Mouse (Mus musculus) embryonic facial prominence, embryonic 11.5 days (tissue): ENCODE data around the gene Grrp1. TPM values are rescaled to one million over a fixed set of nuclear protein-coding genes. Genes with fewer than 3 reads are reported as not detected.

Source experiments
- ATAC-seq: fragments of 200-750 bp; cut with Nextera tagmentation; replicated peaks from 2 replicates; pipeline ENCODE4 v1.8.0; 2017; ENCODE audit warnings: low read depth; ENCODE audit not compliant: insufficient number of reproducible peaks, low FRiP score, low TSS enrichment
- DNase-seq: peaks from one replicate; pipeline ENCODE4 v3.0.0-alpha.2; 2015; ENCODE audit warnings: low spot score
- H3K27ac ChIP-seq: fragments of 300-500 bp; sonication (generic); replicated peaks from 2 replicates; pipeline ENCODE4 v1.5.1; 2014; ENCODE audit warnings: mild to moderate bottlenecking, low read depth, low read length, control low read depth
- H3K27me3 ChIP-seq: fragments of 300-500 bp; sonication (generic); 2 replicates; pipeline ENCODE4 v1.6.1; 2014; ENCODE audit warnings: mild to moderate bottlenecking, low read length, moderate library complexity, mixed read lengths; ENCODE audit not compliant: control insufficient read depth, insufficient read depth
- H3K36me3 ChIP-seq: fragments of 300-500 bp; sonication (generic); replicated peaks from 2 replicates; pipeline ENCODE4 v1.6.1; 2014; ENCODE audit warnings: low read depth, mild to moderate bottlenecking, low read length, moderate library complexity, mixed read lengths; ENCODE audit not compliant: control insufficient read depth, insufficient read depth
- H3K4me1 ChIP-seq: fragments of 300-500 bp; sonication (generic); 2 replicates; pipeline ENCODE4 v1.6.1; 2014; ENCODE audit warnings: low read length, mixed read lengths; ENCODE audit not compliant: control insufficient read depth, insufficient read depth
- H3K4me2 ChIP-seq: fragments of 300-500 bp; sonication (generic); 2 replicates; pipeline ENCODE4 v1.6.1; 2014; ENCODE audit warnings: low read depth, mild to moderate bottlenecking, control low read depth, low read length, moderate library complexity
- H3K4me3 ChIP-seq: fragments of 300-500 bp; sonication (generic); 2 replicates; pipeline ENCODE4 v1.5.1; 2014; ENCODE audit warnings: low read depth, low read length, control low read depth
- H3K9ac ChIP-seq: fragments of 300-500 bp; sonication (generic); replicated peaks from 2 replicates; pipeline ENCODE4 v1.6.1; 2014; ENCODE audit warnings: mild to moderate bottlenecking, control low read depth, low read length
- H3K9me3 ChIP-seq: fragments of 300-500 bp; sonication (generic); replicated peaks from 2 replicates; pipeline ENCODE4 v1.6.1; 2016; ENCODE audit warnings: mild to moderate bottlenecking, low read length, inconsistent platforms, mixed read lengths; ENCODE audit not compliant: control insufficient read depth
- whole genome bisulfite sequencing: fragments of 180-500 bp; shearing (Covaris S2); extraction: QIAGEN DNeasy Blood & Tissue Kit; methylation state at CpG from one replicate; pipeline ENCODE4 v1.1.7; 2014; 5-methylcytosine and 5-hydroxymethylcytosine counted together
- polyA plus RNA-seq: library from polyadenylated mRNA; unstranded; fragments of >200 nt; fragmentation: Nextera tagmentation; extraction: Ambion mirVana; gene quantifications from 2 replicates; pipeline ENCODE4 v1.2.1, GENCODE M21; 2014

Gene Grrp1
- polyA plus RNA-seq, 1 experiment from 2014 or later: 5.7 TPM

DNA sequence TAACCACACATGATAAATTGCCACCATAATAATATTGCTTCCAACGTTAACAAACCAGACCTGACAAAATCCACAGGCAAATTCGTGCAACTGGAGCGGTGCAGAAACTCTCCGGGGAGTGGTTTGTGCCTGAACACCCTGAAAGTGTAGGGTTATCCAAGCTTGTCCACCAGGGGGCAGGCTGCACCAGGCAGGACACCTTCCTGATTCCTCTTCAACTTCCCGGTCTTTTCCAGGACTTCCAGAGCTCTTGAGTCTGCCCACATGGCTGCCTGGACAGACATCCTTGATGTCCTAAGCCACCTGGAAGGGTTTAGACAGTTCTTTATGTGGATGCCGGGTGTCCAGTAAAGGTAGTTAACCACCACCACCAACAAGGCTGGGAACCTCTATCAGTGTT lies 9.3 kb upstream of the Grrp1 start:
- H3K27ac ChIP-seq: no peak overlapping the region
- H3K36me3 ChIP-seq: no peaks in the 10 kb centered on the region
- ATAC-seq (no peak), DNase-seq (peak; percentile 69)
- H3K9ac ChIP-seq: no peak overlapping the region
- WGBS: 35% methylated on average over 6 of the region's 6 CpGs
- no peak overlapping the region for H3K4me2 ChIP-seq
- no peaks in the 10 kb centered on the region for H3K4me1 ChIP-seq
- H3K9me3 ChIP-seq: no peaks in the 10 kb centered on the region
- no peaks in the 10 kb centered on the region for H3K27me3 ChIP-seq
- H3K4me3 ChIP-seq: no peak overlapping the region

DNA sequence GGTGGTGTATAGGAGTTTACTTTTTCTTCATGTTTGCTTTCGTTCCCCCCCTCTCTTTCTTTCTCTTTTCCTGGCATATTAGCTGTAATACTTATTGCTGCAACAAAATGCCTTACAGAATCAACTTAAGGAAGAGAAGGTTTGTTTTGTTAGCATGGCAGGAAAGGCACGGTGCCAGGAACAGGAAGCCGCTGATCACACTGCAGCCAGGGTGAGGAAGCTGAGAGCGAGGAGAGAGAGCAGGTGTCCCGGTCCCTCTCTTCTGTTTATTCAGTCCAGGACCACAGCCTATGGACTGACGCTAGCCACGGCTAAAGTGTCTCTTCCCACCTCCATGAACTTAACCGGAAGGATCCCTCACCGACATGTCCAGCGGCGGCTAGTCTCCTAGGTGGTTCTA lies 4.4 kb upstream of the Grrp1 start:
- WGBS: 59% methylated on average over 11 of the region's 11 CpGs
- ATAC-seq (no peak), DNase-seq (no peak)
- Histone ChIP-seq H3K27ac (no peak overlapping the region), H3K36me3 (no peaks in the 10 kb centered on the region), H3K4me2 (no peak overlapping the region), H3K27me3 (no peaks in the 10 kb centered on the region; the same call in 1 of the 2 replicates), H3K9me3 (no peaks in the 10 kb centered on the region), H3K4me3 (no peak overlapping the region), H3K4me1 (peaks cover 18% of the 10 kb centered on the region), H3K9ac (no peak overlapping the region)

DNA sequence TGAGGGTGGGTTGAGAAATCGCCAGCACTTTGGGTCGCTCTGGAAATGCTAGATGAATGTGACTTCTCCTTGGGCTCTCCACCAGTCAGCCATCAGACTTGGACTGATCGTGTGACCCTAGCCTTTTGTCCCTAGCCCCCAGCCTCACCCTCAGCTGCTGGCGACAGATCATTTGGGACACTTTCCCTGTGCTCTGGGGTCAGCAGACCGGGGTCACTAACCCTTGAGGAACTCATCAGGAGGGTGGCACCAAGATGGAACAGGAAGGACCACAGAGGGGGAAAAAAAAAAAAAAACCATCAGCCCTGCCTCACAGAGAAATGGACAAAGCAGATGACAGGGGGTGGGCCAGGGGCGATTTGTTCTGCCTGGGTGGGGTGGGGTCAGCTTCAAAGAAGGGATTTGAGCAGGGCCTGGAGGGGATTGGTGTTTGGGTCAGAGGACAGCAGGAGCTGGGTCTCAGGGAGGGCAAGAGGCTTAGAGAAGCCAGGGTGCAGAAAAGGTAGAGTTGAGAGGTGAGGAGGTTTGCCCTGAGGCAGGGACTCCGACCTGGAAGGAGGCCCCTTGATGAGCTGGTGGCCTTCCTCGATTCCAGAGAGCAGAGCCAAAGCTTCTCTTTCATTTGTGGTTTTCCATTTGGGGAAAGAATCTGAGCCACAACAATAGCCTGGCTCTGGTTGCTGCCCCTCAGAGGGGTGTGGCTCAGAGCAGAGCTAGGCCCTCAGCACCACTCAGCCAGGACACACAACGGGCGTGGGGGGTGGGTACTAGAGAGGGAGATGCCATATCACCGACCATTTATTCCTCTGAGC lies 3.5 kb upstream of the Grrp1 start:
- H3K27me3 ChIP-seq: peaks cover 8% of the 10 kb centered on the region
- DNase-seq: no peak
- no peaks in the 10 kb centered on the region for H3K36me3 ChIP-seq
- 10% methylated on average over 11 of the region's 11 CpGs for WGBS
- peaks cover 18% of the 10 kb centered on the region for H3K4me1 ChIP-seq
- no peak overlapping the region for H3K27ac ChIP-seq
- no peak for ATAC-seq
- no peaks in the 10 kb centered on the region for H3K9me3 ChIP-seq
- H3K4me3 ChIP-seq: no peak overlapping the region
- no peak overlapping the region for H3K4me2 ChIP-seq
- H3K9ac ChIP-seq: no peak overlapping the region; the same call in 1 of the 2 replicates

DNA sequence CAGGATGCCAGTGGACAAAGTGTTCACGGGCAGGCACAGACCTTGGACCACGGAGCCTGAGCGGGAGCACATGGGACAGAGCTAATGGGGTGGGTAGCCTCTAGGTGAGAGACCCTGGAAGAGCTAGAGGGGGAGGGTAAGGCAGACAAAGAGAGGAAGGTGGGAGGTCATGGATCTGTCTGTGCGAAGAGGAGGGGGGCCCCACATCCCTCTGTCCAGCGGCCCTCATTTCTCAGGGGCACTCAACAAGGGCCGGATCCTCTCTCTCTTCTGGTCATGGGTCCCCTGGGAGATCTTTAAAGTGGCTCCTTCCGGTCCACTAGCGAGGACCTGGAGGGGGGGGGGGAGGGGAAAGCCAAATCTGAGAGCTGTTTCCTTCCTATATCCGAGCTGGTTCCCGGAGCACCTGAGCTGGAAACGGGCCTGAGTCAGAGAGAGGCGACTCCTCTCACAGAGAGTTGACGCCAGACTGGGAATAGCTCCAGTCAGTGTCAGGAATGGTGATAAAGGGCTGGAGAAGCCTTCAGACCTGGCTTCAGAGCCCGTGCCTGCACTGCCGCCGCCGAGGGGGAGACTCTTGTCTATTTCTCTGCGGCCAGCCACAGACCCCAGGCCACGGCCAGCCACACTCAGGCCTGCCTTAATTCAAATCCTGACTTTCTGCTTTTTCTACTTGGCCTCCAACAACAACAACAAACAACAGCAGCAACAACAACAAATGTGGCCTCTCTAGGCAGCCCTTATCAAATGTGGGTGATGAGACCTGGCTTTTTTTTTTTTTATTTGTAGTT lies 2.7 kb upstream of the Grrp1 start:
- Histone ChIP-seq H3K4me1 (peaks cover 22% of the 10 kb centered on the region), H3K27me3 (peaks cover 16% of the 10 kb centered on the region), H3K9ac (peak overlapping the region; percentile 32), H3K36me3 (no peaks in the 10 kb centered on the region), H3K4me3 (no peak overlapping the region), H3K9me3 (no peaks in the 10 kb centered on the region), H3K4me2 (no peak overlapping the region), H3K27ac (peak overlapping the region; percentile 35; the same call in 1 of the 2 replicates)
- 7% methylated on average over 19 of the region's 19 CpGs for WGBS
- no peak for ATAC-seq
- peak; percentile 49 for DNase-seq

DNA sequence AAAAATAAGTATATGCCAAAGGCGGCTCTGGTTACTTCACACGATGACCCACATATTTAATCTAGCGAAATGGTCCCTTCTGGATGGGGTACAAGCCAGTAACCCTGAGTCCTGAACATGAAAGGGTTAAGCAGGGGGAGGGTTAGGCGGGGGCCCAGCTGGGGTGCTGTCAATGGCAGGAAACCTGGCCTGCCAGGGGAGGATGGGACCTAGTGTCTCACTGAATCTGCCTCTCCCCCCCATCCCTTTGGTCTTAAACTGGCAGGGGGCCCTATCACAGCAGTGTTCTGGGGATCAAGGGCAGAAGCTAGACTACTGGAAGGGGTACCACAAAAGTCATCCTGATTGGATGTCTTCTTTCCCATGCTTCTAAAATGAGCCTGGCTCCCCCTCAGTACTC lies 1.9 kb upstream of the Grrp1 start:
- DNase-seq (peak; percentile 25), ATAC-seq (no peak)
- no peak overlapping the region for H3K4me3 ChIP-seq
- no peak overlapping the region for H3K4me2 ChIP-seq
- peaks cover 24% of the 10 kb centered on the region for H3K27me3 ChIP-seq
- H3K9me3 ChIP-seq: no peaks in the 10 kb centered on the region
- peak overlapping the region; percentile 32 for H3K9ac ChIP-seq
- no peaks in the 10 kb centered on the region for H3K36me3 ChIP-seq
- H3K4me1 ChIP-seq: peaks cover 22% of the 10 kb centered on the region
- WGBS: 13% methylated on average over 4 of the region's 4 CpGs
- no peak overlapping the region for H3K27ac ChIP-seq

DNA sequence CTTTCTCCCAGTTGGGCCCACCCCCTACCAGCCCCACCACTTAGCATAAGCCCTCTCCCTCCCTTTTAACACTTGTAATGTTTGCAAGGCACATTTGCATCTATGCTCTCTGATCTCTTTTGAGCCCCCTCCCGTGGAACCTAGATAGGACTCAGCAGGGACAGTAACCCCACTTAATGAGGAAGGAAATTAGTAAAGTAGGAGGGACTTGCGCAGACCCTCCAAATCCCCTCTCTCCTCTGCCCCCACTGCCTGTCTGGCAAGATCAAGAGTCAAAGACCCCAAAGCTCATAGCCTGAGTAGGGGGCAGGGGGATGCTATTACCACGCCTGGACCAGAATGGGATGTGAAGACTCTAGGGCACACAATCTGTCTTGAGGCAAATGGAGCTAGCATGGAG lies 929 bp upstream of the Grrp1 start:
- H3K4me2 ChIP-seq: no peak overlapping the region
- peaks cover 22% of the 10 kb centered on the region for H3K4me1 ChIP-seq
- H3K4me3 ChIP-seq: no peak overlapping the region
- DNase-seq: no peak
- peaks cover 31% of the 10 kb centered on the region for H3K27me3 ChIP-seq
- H3K27ac ChIP-seq: no peak overlapping the region
- no peaks in the 10 kb centered on the region for H3K9me3 ChIP-seq
- no peaks in the 10 kb centered on the region for H3K36me3 ChIP-seq
- 19% methylated on average over 3 of the region's 3 CpGs for WGBS
- ATAC-seq: no peak
- H3K9ac ChIP-seq: no peak overlapping the region

DNA sequence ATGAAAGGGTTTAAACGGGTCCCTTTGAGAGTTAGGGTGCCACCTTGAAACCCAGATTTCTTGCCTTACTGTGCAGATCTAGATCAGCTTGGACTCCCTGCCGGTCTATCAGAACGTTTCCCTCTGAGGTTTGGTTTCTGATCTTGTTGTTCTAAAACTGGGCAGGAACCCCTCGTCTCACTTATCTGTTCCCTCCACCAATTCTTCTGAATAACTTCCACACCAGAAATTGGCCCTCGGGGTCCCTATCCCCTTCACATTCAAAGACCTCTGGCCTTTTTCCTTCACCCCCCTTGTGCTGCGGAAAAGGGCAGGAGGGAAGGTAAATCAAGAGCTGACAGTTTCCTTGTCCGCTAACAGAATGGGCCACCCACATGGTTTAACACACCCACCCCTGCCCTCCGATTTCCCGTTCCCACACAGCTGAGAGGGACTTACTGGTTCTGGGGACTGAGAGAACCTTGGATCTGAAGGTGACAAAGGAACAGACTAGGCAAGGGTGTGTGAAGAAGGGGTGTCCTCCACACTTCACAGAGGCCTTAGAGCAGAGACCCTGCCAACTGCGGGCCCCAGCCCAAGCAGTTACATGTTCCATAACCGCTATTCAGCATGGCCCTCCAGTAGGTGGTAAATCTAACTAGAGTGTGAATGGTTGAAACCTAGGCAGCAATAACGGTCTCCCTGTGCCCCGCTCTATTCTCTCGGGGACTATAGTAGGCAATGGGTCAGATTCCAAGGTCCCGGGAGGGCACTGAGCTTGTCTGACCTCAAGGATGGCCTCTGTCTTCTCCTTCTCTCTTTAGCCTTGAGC lies 790 bp downstream of the Grrp1 start:
- peaks cover 31% of the 10 kb centered on the region for H3K27me3 ChIP-seq
- H3K4me2 ChIP-seq: peak overlapping the region; percentile 95
- H3K4me1 ChIP-seq: peaks cover 22% of the 10 kb centered on the region
- DNase-seq (no peak), ATAC-seq (no peak)
- H3K27ac ChIP-seq: no peak overlapping the region
- peak overlapping the region; percentile 33 for H3K9ac ChIP-seq
- WGBS: 6% methylated on average over 15 of the region's 15 CpGs
- no peaks in the 10 kb centered on the region for H3K9me3 ChIP-seq
- H3K4me3 ChIP-seq: peak overlapping the region; percentile 50
- no peaks in the 10 kb centered on the region for H3K36me3 ChIP-seq
